Mouse (Mus musculus) thymus, postnatal 36 days (tissue): ENCODE data around the gene Gm49340.
A peak's percentile ranks its signal among the peaks of the same experiment; 100 is the strongest.
"Not testable (repeated sequence)": the region's sequence is repeated elsewhere in the genome, so short reads cannot be mapped to it uniquely, and the experiment has no call there.

Source experiments
- DNase-seq, 2 experiments: peaks; one replicate each; pipeline ENCODE4 v3.0.0; 2022; ENCODE audit warnings: mixed read lengths in 2 of 2

Gene Gm49340

DNA sequence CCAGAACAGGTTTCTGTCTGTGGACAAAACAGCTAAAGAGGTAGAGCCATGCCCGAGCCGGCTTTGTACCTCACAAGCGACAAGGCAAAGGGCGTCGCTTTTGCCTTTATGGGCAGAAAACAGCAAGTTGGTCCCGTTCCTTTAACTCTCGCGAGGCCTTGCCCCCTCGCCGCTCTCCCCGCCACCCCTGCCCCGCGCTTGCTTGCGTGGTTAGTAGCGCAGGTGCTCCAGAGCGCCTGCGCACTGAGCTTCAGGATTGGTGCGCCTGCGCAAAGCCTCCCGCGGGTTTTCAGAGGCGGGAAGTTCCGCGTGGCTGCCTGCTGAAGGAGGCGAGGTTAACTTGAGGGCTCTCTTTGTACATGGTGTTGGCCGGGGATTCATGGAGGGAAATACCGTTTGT lies at the start of gene Gm49340, which contains the start of the genes Aspa and Spata22:
Gm49340 (plus strand) TSS at position 300 of the 400 bp plus-strand sequence.
Aspa (minus strand) TSS at position 155 of the 400 bp plus-strand sequence.
Spata22 (plus strand) TSS at position 300 of the 400 bp plus-strand sequence.
- no peak for DNase-seq

DNA sequence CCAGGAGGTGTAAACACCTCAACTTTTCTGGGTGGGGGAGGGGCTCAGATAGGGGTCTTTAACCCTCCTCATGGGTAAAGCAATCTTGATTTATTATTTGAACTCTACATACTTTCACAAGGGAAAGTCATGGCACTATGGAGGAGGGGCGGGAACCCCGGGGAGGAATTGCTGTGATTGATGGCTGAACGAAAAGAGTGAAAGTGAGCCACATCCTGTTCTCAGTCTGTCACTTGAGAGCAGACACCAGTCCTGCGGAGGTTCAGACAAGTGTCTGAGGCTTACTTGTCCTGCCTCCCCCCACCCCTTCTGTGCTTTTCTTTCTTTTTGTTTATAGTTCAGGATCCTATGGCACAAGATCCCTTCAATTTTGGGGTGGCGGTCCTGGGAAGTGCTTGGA lies 48.8 kb upstream of the Gm49340 start:
- no peak for DNase-seq

DNA sequence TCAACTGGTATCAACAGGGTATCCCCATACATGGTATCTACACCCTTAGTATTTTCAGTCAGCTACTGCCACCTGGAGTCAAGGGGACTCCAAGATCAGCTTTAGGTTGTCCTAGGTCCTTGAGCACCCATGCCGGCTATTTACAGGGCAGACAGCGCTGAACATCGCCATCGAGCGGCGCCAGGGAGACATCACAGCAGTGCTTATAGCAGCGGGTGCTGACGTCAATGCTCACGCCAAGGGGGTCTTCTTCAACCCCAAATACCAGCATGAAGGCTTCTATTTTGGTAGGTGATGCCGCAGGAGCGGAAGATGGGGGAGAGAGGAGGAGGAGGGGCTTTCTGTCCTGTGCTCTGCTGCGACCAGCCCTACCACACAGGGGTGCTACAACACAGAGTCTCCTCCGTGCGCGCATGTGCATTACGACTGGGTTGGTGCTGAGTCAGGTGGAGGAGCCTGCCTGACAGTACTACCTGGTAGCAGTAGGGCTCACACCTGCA lies 48.0 kb upstream of the Gm49340 start:
- peak; percentile 11 to 27 for DNase-seq

DNA sequence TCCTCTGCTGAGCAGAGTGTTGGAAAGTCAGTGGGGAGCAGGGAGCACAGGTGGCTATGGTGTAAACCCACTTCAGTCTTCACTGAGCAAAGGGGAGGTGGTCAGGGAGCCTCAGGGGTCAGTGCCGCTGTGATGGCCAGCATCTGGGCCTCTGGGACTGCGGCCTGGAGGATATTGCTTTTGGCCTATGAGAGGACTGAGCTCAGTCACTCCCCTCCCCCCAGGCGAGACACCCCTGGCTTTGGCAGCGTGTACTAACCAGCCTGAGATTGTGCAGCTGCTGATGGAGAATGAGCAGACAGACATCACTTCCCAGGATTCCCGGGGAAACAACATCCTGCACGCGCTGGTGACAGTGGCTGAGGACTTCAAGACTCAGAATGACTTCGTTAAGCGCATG lies 46.2 kb upstream of the Gm49340 start:
- no peak for DNase-seq

DNA sequence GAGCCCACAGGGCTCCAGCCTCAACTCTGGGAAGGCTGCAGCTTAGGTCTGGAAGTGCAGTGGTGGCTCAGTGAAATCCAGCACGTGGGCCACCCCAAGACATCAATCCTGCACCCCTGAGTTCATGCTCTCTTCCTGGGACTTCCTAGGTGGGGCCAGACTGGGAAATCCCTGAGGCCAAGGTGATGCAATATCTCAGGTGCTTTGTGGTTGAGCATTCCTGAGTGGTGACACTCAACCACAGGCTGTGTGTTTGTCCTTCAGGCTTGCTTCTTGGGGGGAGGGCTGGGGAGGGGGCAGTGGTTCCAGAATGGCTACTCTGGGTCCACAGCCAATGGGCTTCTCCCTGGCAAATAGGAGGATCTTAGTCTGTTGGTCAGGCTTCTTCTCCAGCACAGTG lies 45.6 kb upstream of the Gm49340 start:
- DNase-seq, result no peak

DNA sequence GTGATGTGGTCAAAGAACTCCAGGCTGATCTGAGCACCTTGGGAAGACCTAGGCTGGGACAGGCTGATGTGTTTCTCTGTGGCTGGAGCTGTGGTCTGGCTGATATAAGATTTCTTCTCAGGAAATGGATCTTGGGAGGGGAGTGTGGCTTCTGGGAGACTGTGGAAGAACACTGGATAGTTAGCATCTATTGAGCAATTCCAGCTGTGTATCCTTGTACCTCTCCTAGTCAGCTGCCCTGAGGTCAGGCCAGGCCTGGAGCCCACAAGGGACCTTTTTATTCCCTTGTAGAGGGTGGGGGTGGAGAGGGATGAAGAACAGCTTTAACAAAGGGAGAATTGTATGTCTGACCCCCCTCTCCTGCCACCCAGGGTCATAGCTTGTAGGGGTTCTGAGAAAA lies 45.2 kb upstream of the Gm49340 start:
- no peak for DNase-seq

DNA sequence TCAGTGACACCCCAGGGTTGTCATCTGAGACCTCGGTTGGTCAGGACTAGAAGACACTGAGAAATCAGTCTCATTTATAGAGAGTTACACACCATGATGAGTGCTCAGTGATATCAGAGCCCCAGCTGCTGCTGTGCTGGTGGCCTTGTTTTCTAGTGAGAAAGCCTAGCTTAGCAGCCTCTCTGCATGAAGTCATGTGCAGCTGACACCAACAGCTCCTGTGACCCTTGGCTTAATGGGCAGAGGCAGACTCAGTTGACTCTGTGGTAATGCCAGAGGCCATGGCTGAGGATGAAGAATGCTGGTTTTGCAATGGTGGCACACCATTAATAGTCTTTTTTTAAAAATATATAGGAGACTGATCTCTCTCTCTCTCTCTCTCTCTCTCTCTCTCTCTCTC lies 39.9 kb upstream of the Gm49340 start:
- no peak for DNase-seq

DNA sequence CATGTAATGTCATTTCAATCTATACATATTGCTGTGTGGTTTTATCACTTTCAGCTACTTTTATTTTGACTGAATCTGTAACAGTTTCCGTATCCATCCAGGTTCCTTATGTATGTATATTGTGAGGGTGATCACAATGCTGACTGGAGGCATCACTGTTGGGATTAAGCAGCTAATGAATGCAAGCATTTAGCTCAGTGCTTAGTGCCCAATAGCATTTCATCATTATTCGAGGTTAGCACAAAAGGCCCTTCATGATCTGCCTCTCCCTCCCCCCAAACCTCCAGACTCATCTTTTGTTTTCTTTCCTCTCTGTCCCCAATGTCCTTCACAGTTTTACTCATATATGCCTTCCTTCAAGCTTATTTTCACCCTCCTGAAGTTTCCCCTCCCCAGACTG lies 26.4 kb upstream of the Gm49340 start:
- no peak for DNase-seq

DNA sequence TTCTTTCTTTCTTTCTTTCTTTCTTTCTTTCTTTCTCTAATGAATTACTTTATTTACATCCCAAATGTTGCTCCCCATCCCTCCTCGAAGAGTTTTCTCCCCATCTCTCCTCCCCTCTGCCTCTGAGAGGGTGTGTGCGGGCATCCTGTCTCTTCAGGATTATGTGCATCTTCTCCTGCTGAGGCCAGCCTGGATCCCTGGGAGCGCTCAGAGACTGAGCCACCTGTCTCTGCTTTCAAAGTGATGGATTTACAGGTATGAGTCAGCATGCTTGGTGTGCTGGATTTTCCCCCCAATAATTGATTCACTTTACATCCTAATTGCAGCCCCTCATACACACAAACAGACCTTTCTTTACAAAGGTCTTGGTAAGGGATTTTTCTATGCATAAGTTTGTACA lies 13.6 kb upstream of the Gm49340 start:
- DNase-seq, result no peak

DNA sequence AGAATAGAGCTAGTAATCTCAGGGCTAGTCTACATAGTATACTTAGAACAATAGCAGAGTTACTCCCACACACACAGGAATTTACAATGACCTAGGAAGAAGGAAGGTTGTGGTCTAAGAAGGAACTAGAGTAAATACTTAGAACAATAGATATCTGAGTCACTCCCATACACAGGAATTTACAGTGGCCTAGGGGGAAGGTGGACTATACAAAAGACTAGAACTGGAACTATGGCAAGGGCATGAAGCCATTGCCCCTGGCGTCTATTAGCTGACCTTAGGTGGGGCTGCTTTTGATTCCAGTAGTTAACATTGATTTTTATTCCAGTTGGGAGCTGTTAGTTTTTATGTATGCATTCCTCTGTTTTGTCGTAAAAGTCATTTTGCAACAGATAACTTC lies 11.0 kb upstream of the Gm49340 start:
- DNase-seq, result not testable (repeated sequence)

DNA sequence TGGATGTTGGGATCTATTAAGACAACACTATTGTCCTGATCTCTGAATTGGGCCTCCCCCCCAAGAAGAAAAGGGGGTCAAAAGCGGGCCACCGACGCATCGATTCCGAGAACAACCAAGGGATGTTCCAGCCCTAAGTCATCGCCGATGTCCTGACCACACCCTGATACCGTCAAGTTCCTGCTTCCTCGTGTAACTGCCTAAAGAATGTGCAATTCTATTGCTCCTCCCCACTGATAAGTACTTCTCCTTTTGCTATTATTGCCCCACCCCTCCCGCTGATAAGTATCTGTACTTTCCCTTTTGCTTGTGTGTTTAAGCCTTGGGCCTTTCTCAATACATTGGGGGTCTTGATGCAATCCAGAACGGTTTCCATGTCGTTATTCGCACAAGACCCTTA lies 8.5 kb upstream of the Gm49340 start:
- not testable (repeated sequence) for DNase-seq

DNA sequence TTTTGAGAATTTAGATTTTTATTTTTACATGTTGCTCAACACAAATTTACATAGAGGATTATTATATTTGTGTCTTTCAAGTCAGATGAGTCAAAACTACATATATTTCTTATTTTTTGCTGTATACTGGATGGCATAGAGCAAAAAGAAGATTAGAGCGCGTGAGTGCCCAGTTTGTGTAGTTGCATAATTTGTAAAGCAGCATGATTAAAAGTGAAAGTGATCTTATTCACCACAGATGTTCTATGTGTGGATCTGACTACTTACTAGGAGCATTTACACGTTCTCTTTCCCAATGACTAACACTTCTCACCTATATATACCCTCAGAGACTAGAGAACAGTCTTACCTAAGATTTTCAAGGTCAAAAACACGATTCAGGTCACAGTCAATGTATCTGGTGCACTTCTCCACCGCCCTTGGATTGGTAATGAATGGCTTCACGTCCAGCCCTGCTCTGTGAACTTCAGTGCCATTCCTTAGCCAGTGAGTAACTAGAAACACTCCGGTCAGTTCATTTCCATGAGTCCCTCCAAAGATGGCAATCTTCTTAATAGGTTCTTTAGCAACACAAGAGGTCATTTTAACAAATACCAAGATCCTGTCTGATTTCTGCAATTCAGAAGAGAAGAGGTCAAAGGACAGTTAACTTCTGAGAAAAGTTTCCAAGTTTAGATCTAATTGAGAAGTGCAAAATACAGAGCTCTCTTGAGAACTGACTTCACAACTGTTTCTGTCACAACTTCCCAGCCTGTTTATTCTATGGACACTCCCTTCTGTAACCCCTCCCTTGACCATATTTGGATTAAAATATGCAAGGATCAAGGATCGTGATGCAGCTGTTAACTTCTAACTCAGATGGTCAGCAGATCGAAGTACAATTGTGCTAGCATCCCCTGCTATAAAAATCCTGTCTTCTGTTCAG lies 5.4 kb upstream of the Gm49340 start:
- DNase-seq, result no peak

DNA sequence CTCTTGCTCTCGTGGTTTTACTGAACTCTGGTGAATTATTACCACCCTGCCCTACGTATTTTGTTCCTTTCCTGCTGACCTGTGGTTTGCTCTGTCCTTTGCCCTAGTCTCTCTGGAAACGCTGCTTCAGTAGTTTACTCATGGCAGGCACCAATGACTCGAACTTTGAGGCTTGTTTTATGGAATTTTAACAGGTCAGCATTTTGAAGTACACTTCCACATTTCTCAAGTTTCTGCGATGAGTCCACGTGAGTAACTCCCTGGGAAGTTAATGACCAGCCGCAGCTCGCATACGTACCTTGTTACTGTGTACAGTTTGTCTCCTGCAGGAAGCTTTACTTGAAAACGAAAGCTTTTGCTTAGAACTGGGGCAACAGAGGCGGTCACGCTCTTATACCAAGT lies 3.1 kb upstream of the Gm49340 start:
- DNase-seq, result no peak

DNA sequence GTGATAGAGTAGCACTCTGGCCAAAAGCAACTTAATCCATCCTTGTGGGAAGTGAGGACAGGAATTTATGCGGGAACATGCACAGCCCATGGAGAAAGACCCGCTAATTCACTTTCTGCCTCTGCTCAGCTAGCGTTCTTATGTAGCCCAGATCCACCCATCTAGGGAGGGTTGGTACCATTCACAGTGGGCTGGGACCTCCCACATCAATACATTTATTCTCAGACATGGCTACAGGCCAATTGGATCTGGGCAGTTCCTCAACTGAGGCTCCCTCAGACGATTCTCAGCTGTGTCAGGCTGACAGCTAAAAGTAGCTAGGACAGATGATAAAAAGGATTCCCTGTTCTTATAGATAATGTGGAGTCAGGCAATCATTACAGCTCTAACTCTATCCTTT lies 2.2 kb upstream of the Gm49340 start:
- no peak for DNase-seq

DNA sequence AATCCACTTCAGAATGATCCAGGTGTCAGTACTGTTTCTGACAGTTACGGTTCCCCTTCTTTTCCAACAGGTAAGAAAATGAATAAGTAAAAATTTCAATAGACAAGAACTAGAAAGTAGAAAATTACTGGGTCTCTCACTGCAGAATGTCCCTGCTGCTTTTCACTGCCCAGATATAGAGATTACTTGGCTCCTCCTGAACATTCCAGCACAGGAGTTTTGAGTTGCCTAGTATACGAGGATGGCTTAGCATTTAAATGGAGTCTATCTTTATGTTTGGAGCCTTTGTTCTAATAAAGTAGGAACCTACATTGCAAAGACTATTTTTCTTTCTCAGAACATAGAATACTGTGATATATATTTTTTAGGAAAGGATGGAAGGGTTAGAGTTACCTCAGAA lies 3.8 kb downstream of the Gm49340 start:
- DNase-seq, result no peak

DNA sequence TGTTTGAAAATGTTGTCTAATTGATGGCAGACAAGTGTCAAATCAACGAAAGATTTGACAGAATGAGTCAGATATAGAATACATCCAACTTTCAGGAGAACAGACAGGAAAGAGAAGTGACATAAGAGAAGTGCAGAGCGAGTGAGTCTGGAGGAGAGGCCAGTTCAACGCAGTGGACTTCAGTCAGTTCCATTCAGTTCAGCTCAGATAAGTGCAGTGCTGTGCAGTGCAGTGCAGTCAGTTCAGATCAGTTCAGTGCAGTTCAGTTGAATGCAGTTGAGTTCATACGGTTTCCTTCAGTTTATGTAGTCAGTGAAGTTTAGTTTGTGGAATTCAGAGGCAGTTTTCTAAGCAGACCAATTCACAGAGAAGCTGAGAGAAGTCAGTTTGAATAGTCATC lies 7.4 kb downstream of the Gm49340 start:
- no peak for DNase-seq

DNA sequence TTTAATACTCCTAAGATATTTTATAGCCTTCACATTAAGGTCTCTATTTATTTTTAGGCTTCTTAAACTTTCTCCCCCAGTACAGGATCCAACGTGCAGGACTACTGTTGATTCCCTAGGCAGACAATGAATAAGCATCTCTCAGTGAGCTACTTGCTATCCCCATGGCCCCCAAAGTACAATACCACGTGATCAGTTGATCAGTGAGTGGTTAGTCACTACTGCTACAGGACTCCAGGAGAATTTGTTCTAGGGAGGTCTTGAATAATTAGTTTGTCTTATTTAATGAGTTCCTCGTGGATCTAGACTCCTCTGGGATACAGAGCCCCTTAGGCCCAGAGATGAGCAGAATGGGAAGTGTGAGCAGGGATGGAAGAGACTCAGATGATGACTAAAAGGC lies 20.9 kb downstream of the Gm49340 start, which contains the start of gene Olfr20:
Olfr20 (plus strand) TSS at position 301 of the 400 bp plus-strand sequence.
- DNase-seq, result no peak

DNA sequence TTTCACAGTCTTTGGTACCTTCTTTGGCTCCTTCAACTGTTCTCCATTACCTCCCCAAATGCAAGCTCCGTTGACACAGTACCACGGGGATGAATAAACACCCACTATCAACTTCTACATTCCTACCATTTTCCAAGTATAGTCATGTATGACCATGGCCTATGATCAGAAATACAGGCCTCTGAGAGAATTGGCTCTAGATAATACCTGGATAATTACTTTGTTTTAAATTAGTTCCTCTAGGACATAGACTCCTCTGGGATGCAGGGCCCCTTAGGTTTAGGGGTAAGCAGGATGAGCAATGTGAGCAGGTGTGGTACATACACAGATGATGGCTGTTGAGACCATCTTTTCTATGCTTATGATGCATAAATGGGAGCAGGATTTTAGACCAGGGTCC lies 41.4 kb downstream of the Gm49340 start, which contains the start of gene Olfr376:
Olfr376 (plus strand) TSS at position 301 of the 400 bp plus-strand sequence.
- DNase-seq, result no peak

DNA sequence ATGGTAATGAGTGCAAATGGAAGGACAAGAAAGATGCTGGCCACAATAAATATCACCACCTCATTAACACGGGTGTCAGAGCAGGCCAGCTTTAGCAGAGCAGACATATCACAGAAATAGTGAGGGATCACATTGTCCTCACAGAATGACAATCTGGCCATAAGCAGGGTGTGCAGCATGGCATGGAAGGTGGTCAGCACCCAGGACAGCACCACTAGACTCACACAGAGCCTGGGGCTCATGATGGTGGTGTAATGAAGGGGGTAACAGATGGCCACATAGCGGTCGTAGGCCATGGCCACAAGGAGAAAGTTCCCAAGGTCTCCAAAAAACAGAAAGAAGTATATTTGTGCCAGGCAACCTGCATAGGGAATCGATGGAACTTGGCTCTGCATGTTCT lies 65.8 kb downstream of the Gm49340 start:
- DNase-seq, result no peak

DNA sequence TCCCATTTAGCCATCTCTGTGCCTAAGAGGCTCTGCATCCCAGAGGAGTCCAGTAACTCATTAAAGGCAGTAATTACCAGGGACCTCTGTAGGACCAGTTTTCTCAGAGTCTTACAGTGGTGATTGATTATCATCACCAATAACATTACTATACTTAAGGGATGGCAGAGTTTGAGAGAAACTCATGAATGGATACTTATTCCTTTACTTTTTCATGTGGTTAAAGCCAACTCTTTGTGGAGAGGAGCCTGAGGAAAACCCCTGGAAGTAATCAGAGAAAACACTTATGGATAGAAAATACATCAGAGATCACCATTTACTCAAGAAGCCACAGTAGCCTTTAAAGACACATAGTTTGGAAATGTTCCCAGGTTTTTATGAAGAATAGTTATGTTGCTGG lies 70.0 kb downstream of the Gm49340 start, which contains the start of gene Olfr1:
Olfr1 (minus strand) TSS at position 101 of the 400 bp plus-strand sequence.
- no peak for DNase-seq
